Mouse (Mus musculus): ENCODE measurements around the gene Hydin.

DNA sequence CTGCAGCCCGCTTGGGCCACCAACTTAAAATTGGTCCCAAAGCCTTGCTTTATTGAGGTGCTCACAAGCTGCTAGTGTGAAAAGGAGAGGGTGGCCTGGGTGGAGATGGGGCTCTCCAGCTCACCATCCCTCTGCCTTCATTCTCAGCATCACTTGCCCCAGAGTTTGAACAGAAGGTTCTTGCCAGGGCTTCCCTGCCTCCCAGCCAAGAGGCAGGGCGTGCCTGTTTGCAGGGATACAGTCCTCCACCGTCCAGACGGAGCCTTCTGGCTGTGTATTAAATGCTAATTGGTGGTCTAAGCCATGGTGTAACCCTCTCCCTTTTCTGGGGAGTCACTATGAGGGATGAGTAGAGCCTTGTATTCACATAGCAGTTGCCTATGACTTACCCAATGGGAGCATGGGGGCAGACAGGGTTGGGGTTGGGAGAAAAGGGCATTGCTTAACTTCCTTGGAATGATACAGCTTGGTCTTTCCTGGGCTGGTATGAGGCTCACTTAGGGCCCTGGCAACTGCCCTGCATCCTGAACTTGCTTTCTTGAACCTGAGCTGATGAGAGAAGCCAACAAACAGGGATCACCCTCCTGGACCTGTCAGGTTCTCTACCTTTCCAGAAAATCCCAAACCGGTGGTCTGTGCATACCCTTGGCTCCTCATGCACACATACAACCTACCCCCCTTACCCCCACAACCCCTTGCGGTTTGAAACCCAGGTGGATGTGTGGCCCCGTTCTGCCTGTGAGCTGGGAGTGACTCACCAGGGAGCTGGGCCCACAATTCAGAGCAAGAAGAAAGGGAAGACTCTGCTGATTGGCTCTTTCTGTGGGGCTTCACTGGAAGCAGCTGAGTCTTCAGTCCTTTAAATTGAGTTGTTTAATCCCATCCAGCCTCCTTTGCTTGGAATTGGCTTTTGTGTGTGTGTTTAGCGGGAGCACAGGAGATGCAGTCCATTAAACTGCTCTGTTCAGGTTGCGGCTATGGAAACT, 387.6 kb downstream of the Hydin start:
- TF ChIP-seq CTCF (IDR thresholded peaks at IDR 0.05; ENCODE audit: insufficient read depth, low read depth, low read length), result no peak
- no peak for TF ChIP-seq POLR2A (IDR thresholded peaks at IDR 0.05; ENCODE audit: insufficient read depth, low read depth, low read length)

All from olfactory bulb, adult 2 months (tissue).